Mouse (Mus musculus): ENCODE measurements at regions not wholly inside any gene's neighbourhood (a gene's known extent, or its start where the extent isn't known, plus 50 kb on each side); places are given as distances from the start of the nearest gene placed in this dataset.
"Not testable (repeated sequence)": the region's sequence is repeated elsewhere in the genome, so short reads cannot be mapped to it uniquely, and the experiment has no call there.

- no peak for ATAC-seq (ENCODE audit: extremely low read depth, insufficient number of reproducible peaks, low FRiP score, poor library complexity, severe bottlenecking)
- Histone ChIP-seq H3K4me1 (ENCODE audit: insufficient read depth, low read depth, low read length) (no peaks in the 10 kb centered on the region), H3K36me3 (replicated peaks) (no peaks in the 10 kb centered on the region), H3K9me3 (replicated peaks) (no peaks in the 10 kb centered on the region), H3K27me3 (ENCODE audit: insufficient read depth, low read length) (no peaks in the 10 kb centered on the region), H3K4me3 (ENCODE audit: low read depth, low read length) (no peak overlapping the region)
- DNase-seq (ENCODE audit: low spot score): no peak
- no peak for TF ChIP-seq CTCF (IDR thresholded peaks at IDR 0.05; ENCODE audit: low read depth, low read length)
- TF ChIP-seq POLR2AphosphoS5 (IDR thresholded peaks at IDR 0.05; ENCODE audit: insufficient replicate concordance, low read depth, low read length): no peak
- TF ChIP-seq GATA1 (IDR thresholded peaks at IDR 0.05; ENCODE audit: borderline replicate concordance, low read length): no peak
- no peak for TF ChIP-seq TAL1 (conservative IDR thresholded peaks at IDR 0.05; ENCODE audit: low read depth, low read length)
These were observed 62.9 kb upstream of the Bet1 start for GRCm38 (mm10) chr6:4149663-4150062.

GRCm38 (mm10) chr6:4158293-4158692 is 71.5 kb upstream of the Bet1 start:
- no peak for ATAC-seq (ENCODE audit: extremely low read depth, insufficient number of reproducible peaks, low FRiP score, poor library complexity, severe bottlenecking)
- DNase-seq (ENCODE audit: low spot score): no peak
- Histone ChIP-seq H3K4me1 (ENCODE audit: insufficient read depth, low read depth, low read length) (no peaks in the 10 kb centered on the region), H3K36me3 (replicated peaks) (no peaks in the 10 kb centered on the region), H3K9me3 (replicated peaks) (no peaks in the 10 kb centered on the region), H3K4me3 (ENCODE audit: low read depth, low read length) (no peak overlapping the region), H3K27me3 (ENCODE audit: insufficient read depth, low read length) (no peaks in the 10 kb centered on the region)
- TF ChIP-seq GATA1 (IDR thresholded peaks at IDR 0.05; ENCODE audit: borderline replicate concordance, low read length): no peak
- TF ChIP-seq TAL1 (conservative IDR thresholded peaks at IDR 0.05; ENCODE audit: low read depth, low read length): no peak
- TF ChIP-seq GATA2 (IDR thresholded peaks at IDR 0.05; ENCODE audit: borderline replicate concordance, low read depth, low read length): no peak
- TF ChIP-seq POLR2AphosphoS5 (IDR thresholded peaks at IDR 0.05; ENCODE audit: insufficient replicate concordance, low read depth, low read length): no peak
- TF ChIP-seq CTCF (IDR thresholded peaks at IDR 0.05; ENCODE audit: low read depth, low read length): no peak

GRCm38 (mm10) chr6:4163733-4164132 is 77.0 kb upstream of the Bet1 start:
- no peak for DNase-seq (ENCODE audit: low spot score)
- Histone ChIP-seq H3K9me3 (replicated peaks) (no peaks in the 10 kb centered on the region), H3K27me3 (ENCODE audit: insufficient read depth, low read length) (no peaks in the 10 kb centered on the region), H3K4me3 (ENCODE audit: low read depth, low read length) (no peak overlapping the region), H3K4me1 (ENCODE audit: insufficient read depth, low read depth, low read length) (no peaks in the 10 kb centered on the region), H3K36me3 (replicated peaks) (no peaks in the 10 kb centered on the region)
- no peak for TF ChIP-seq POLR2AphosphoS5 (IDR thresholded peaks at IDR 0.05; ENCODE audit: insufficient replicate concordance, low read depth, low read length)
- no peak for TF ChIP-seq GATA2 (IDR thresholded peaks at IDR 0.05; ENCODE audit: borderline replicate concordance, low read depth, low read length)
- TF ChIP-seq CTCF (IDR thresholded peaks at IDR 0.05; ENCODE audit: low read depth, low read length): no peak
- TF ChIP-seq TAL1 (conservative IDR thresholded peaks at IDR 0.05; ENCODE audit: low read depth, low read length): no peak
- TF ChIP-seq GATA1 (IDR thresholded peaks at IDR 0.05; ENCODE audit: borderline replicate concordance, low read length): no peak
- ATAC-seq (ENCODE audit: extremely low read depth, insufficient number of reproducible peaks, low FRiP score, poor library complexity, severe bottlenecking): no peak

- no peaks in the 10 kb centered on the region for H3K36me3 ChIP-seq (replicated peaks)
- no peak for DNase-seq (ENCODE audit: low spot score)
- H3K4me3 ChIP-seq (ENCODE audit: low read depth, low read length): no peak overlapping the region
- H3K4me1 ChIP-seq (ENCODE audit: insufficient read depth, low read depth, low read length): no peaks in the 10 kb centered on the region
- ATAC-seq (ENCODE audit: extremely low read depth, insufficient number of reproducible peaks, low FRiP score, poor library complexity, severe bottlenecking): no peak
- H3K9me3 ChIP-seq (replicated peaks): no peaks in the 10 kb centered on the region
- no peaks in the 10 kb centered on the region for H3K27me3 ChIP-seq (ENCODE audit: insufficient read depth, low read length)
- TF ChIP-seq POLR2AphosphoS5 (IDR thresholded peaks at IDR 0.05; ENCODE audit: insufficient replicate concordance, low read depth, low read length): no peak
- no peak for TF ChIP-seq GATA2 (IDR thresholded peaks at IDR 0.05; ENCODE audit: borderline replicate concordance, low read depth, low read length)
- no peak for TF ChIP-seq GATA1 (IDR thresholded peaks at IDR 0.05; ENCODE audit: borderline replicate concordance, low read length)
- TF ChIP-seq CTCF (IDR thresholded peaks at IDR 0.05; ENCODE audit: low read depth, low read length): no peak
- TF ChIP-seq TAL1 (conservative IDR thresholded peaks at IDR 0.05; ENCODE audit: low read depth, low read length): no peak
These were observed 80.3 kb upstream of the Bet1 start for GRCm38 (mm10) chr6:4167112-4167511.

- H3K36me3 ChIP-seq (replicated peaks): no peaks in the 10 kb centered on the region
- ATAC-seq (ENCODE audit: extremely low read depth, insufficient number of reproducible peaks, low FRiP score, poor library complexity, severe bottlenecking) (no peak), DNase-seq (ENCODE audit: low spot score) (no peak)
- no peak overlapping the region for H3K4me3 ChIP-seq (ENCODE audit: low read depth, low read length)
- H3K4me1 ChIP-seq (ENCODE audit: insufficient read depth, low read depth, low read length): no peaks in the 10 kb centered on the region
- no peak for TF ChIP-seq TAL1 (conservative IDR thresholded peaks at IDR 0.05; ENCODE audit: low read depth, low read length)
- TF ChIP-seq POLR2AphosphoS5 (IDR thresholded peaks at IDR 0.05; ENCODE audit: insufficient replicate concordance, low read depth, low read length): no peak
- TF ChIP-seq CTCF (IDR thresholded peaks at IDR 0.05; ENCODE audit: low read depth, low read length): no peak
- no peak for TF ChIP-seq GATA1 (IDR thresholded peaks at IDR 0.05; ENCODE audit: borderline replicate concordance, low read length)
- TF ChIP-seq GATA2 (IDR thresholded peaks at IDR 0.05; ENCODE audit: borderline replicate concordance, low read depth, low read length): no peak
- no peaks in the 10 kb centered on the region for H3K27me3 ChIP-seq (ENCODE audit: insufficient read depth, low read length)
- H3K9me3 ChIP-seq (replicated peaks): no peaks in the 10 kb centered on the region
These were observed 81.0 kb upstream of the Bet1 start for GRCm38 (mm10) chr6:4167757-4168156.

- H3K27me3 ChIP-seq (ENCODE audit: insufficient read depth, low read length): no peaks in the 10 kb centered on the region
- ATAC-seq (ENCODE audit: extremely low read depth, insufficient number of reproducible peaks, low FRiP score, poor library complexity, severe bottlenecking) (no peak), DNase-seq (ENCODE audit: low spot score) (no peak)
- H3K9me3 ChIP-seq (replicated peaks): no peaks in the 10 kb centered on the region
- no peak for TF ChIP-seq GATA1 (IDR thresholded peaks at IDR 0.05; ENCODE audit: borderline replicate concordance, low read length)
- H3K36me3 ChIP-seq (replicated peaks): no peaks in the 10 kb centered on the region
- H3K4me3 ChIP-seq (ENCODE audit: low read depth, low read length): no peak overlapping the region
- no peaks in the 10 kb centered on the region for H3K4me1 ChIP-seq (ENCODE audit: insufficient read depth, low read depth, low read length)
These were observed 84.8 kb upstream of the Bet1 start for GRCm38 (mm10) chr6:4171561-4171960.

GRCm38 (mm10) chr6:4187683-4188082 is 100.9 kb upstream of the Bet1 start:
- no peak overlapping the region for H3K4me3 ChIP-seq (ENCODE audit: low read depth, low read length)
- ATAC-seq (ENCODE audit: extremely low read depth, insufficient number of reproducible peaks, low FRiP score, poor library complexity, severe bottlenecking): no peak

GRCm38 (mm10) chr6:4190976-4191375 is 104.2 kb upstream of the Bet1 start:
- H3K4me1 ChIP-seq (ENCODE audit: insufficient read depth, low read depth, low read length); ATAC-seq (ENCODE audit: extremely low read depth, insufficient number of reproducible peaks, low FRiP score, poor library complexity, severe bottlenecking); H3K36me3 ChIP-seq (replicated peaks); H3K4me3 ChIP-seq (ENCODE audit: low read depth, low read length); DNase-seq (ENCODE audit: low spot score); H3K9me3 ChIP-seq (replicated peaks); H3K27me3 ChIP-seq (ENCODE audit: insufficient read depth, low read length): not testable (repeated sequence)

More at GRCm38 (mm10) chr6:4187683-4188082, 100.9 kb upstream of the Bet1 start:
- no peak for DNase-seq (ENCODE audit: low spot score)
- TF ChIP-seq TAL1 (conservative IDR thresholded peaks at IDR 0.05; ENCODE audit: low read depth, low read length) (no peak), GATA1 (IDR thresholded peaks at IDR 0.05; ENCODE audit: borderline replicate concordance, low read length) (no peak), GATA2 (IDR thresholded peaks at IDR 0.05; ENCODE audit: borderline replicate concordance, low read depth, low read length) (no peak), POLR2AphosphoS5 (IDR thresholded peaks at IDR 0.05; ENCODE audit: insufficient replicate concordance, low read depth, low read length) (no peak), CTCF (IDR thresholded peaks at IDR 0.05; ENCODE audit: low read depth, low read length) (no peak)
- Histone ChIP-seq H3K4me1 (ENCODE audit: insufficient read depth, low read depth, low read length) (no peaks in the 10 kb centered on the region), H3K36me3 (replicated peaks) (no peaks in the 10 kb centered on the region), H3K9me3 (replicated peaks) (no peaks in the 10 kb centered on the region), H3K27me3 (ENCODE audit: insufficient read depth, low read length) (no peaks in the 10 kb centered on the region)
